Mouse (Mus musculus): ENCODE data around the gene Ninj2. TPM values are rescaled to one million over a fixed set of nuclear protein-coding genes. Genes with fewer than 3 reads are reported as not detected.

The Ninj2 gene
- polyA plus RNA-seq, 1 experiment = not detected

- H3K4me3 ChIP-seq (ENCODE audit: insufficient read depth, low read length) = no peak overlapping the region
- TF ChIP-seq CTCF (IDR thresholded peaks at IDR 0.05; ENCODE audit: low read depth, low read length) (no peak), POLR2A (IDR thresholded peaks at IDR 0.05; ENCODE audit: borderline replicate concordance, low read depth, low read length) (no peak)
- peaks cover 19% of the 10 kb centered on the region for H3K4me1 ChIP-seq (ENCODE audit: control insufficient read depth, insufficient read depth, low read length)
- H3K27ac ChIP-seq (ENCODE audit: insufficient read depth, low read depth, low read length) = no peak overlapping the region
Observed at GRCm38 (mm10) chr6:120090712-120091248, 2.4 kb upstream of the Ninj2 start.

- TF ChIP-seq CTCF (IDR thresholded peaks at IDR 0.05; ENCODE audit: low read depth, low read length) = no peak
- TF ChIP-seq POLR2A (IDR thresholded peaks at IDR 0.05; ENCODE audit: borderline replicate concordance, low read depth, low read length) = no peak
- Histone ChIP-seq H3K4me3 (ENCODE audit: insufficient read depth, low read length) (no peak overlapping the region), H3K27ac (ENCODE audit: insufficient read depth, low read depth, low read length) (no peak overlapping the region), H3K4me1 (ENCODE audit: control insufficient read depth, insufficient read depth, low read length) (peaks cover 22% of the 10 kb centered on the region)
Observed at GRCm38 (mm10) chr6:120091956-120092355, 1.2 kb upstream of the Ninj2 start.

- H3K4me1 ChIP-seq (ENCODE audit: control insufficient read depth, insufficient read depth, low read length) = peaks cover 29% of the 10 kb centered on the region
- no peak for TF ChIP-seq POLR2A (IDR thresholded peaks at IDR 0.05; ENCODE audit: borderline replicate concordance, low read depth, low read length)
- TF ChIP-seq CTCF (IDR thresholded peaks at IDR 0.05; ENCODE audit: low read depth, low read length) = no peak
Observed at GRCm38 (mm10) chr6:120094091-120094776, 1.1 kb downstream of the Ninj2 start.

GRCm38 (mm10) chr6:120095096-120095495 lies 1.9 kb downstream of the Ninj2 start:
- H3K27ac ChIP-seq (ENCODE audit: insufficient read depth, low read depth, low read length) = no peak overlapping the region
- TF ChIP-seq CTCF (IDR thresholded peaks at IDR 0.05; ENCODE audit: low read depth, low read length) = no peak
- no peak for TF ChIP-seq POLR2A (IDR thresholded peaks at IDR 0.05; ENCODE audit: borderline replicate concordance, low read depth, low read length)
- peaks cover 37% of the 10 kb centered on the region for H3K4me1 ChIP-seq (ENCODE audit: control insufficient read depth, insufficient read depth, low read length)
- H3K4me3 ChIP-seq (ENCODE audit: insufficient read depth, low read length) = no peak overlapping the region

More at GRCm38 (mm10) chr6:120094091-120094776, 1.1 kb downstream of the Ninj2 start:
- no peak overlapping the region for H3K27ac ChIP-seq (ENCODE audit: insufficient read depth, low read depth, low read length)
- H3K4me3 ChIP-seq (ENCODE audit: insufficient read depth, low read length) = no peak overlapping the region

- H3K27ac ChIP-seq (ENCODE audit: insufficient read depth, low read depth, low read length) = no peak overlapping the region
- H3K4me3 ChIP-seq (ENCODE audit: insufficient read depth, low read length) = no peak overlapping the region
- TF ChIP-seq CTCF (IDR thresholded peaks at IDR 0.05; ENCODE audit: low read depth, low read length) (no peak), POLR2A (IDR thresholded peaks at IDR 0.05; ENCODE audit: borderline replicate concordance, low read depth, low read length) (no peak)
- peaks cover 39% of the 10 kb centered on the region for H3K4me1 ChIP-seq (ENCODE audit: control insufficient read depth, insufficient read depth, low read length)
Observed at GRCm38 (mm10) chr6:120095501-120095900, 2.4 kb downstream of the Ninj2 start.

GRCm38 (mm10) chr6:120099392-120099791 lies 6.2 kb downstream of the Ninj2 start:
- peaks cover 47% of the 10 kb centered on the region for H3K4me1 ChIP-seq (ENCODE audit: control insufficient read depth, insufficient read depth, low read length)
- no peak overlapping the region for H3K27ac ChIP-seq (ENCODE audit: insufficient read depth, low read depth, low read length)
- TF ChIP-seq CTCF (IDR thresholded peaks at IDR 0.05; ENCODE audit: low read depth, low read length) = no peak
- no peak for TF ChIP-seq POLR2A (IDR thresholded peaks at IDR 0.05; ENCODE audit: borderline replicate concordance, low read depth, low read length)
- H3K4me3 ChIP-seq (ENCODE audit: insufficient read depth, low read length) = no peak overlapping the region

GRCm38 (mm10) chr6:120101221-120101620 lies 8.1 kb downstream of the Ninj2 start:
- TF ChIP-seq POLR2A (IDR thresholded peaks at IDR 0.05; ENCODE audit: borderline replicate concordance, low read depth, low read length) = no peak
- TF ChIP-seq CTCF (IDR thresholded peaks at IDR 0.05; ENCODE audit: low read depth, low read length) = no peak
- H3K4me1 ChIP-seq (ENCODE audit: control insufficient read depth, insufficient read depth, low read length) = peaks cover 41% of the 10 kb centered on the region
- no peak overlapping the region for H3K27ac ChIP-seq (ENCODE audit: insufficient read depth, low read depth, low read length)
- H3K4me3 ChIP-seq (ENCODE audit: insufficient read depth, low read length) = no peak overlapping the region

- TF ChIP-seq CTCF (IDR thresholded peaks at IDR 0.05; ENCODE audit: low read depth, low read length) (no peak), POLR2A (IDR thresholded peaks at IDR 0.05; ENCODE audit: borderline replicate concordance, low read depth, low read length) (no peak)
- Histone ChIP-seq H3K4me3 (ENCODE audit: insufficient read depth, low read length) (no peak overlapping the region), H3K27ac (ENCODE audit: insufficient read depth, low read depth, low read length) (no peak overlapping the region), H3K4me1 (ENCODE audit: control insufficient read depth, insufficient read depth, low read length) (peaks cover 41% of the 10 kb centered on the region)
Observed at GRCm38 (mm10) chr6:120101996-120102395, 8.8 kb downstream of the Ninj2 start.

GRCm38 (mm10) chr6:120103104-120103503 lies 10.0 kb downstream of the Ninj2 start:
- TF ChIP-seq POLR2A (IDR thresholded peaks at IDR 0.05; ENCODE audit: borderline replicate concordance, low read depth, low read length) = no peak
- TF ChIP-seq CTCF (IDR thresholded peaks at IDR 0.05; ENCODE audit: low read depth, low read length) = no peak
- H3K4me1 ChIP-seq (ENCODE audit: control insufficient read depth, insufficient read depth, low read length) = peaks cover 41% of the 10 kb centered on the region

GRCm38 (mm10) chr6:120105055-120105454 lies 11.9 kb downstream of the Ninj2 start:
- no peak for TF ChIP-seq CTCF (IDR thresholded peaks at IDR 0.05; ENCODE audit: low read depth, low read length)
- no peak for TF ChIP-seq POLR2A (IDR thresholded peaks at IDR 0.05; ENCODE audit: borderline replicate concordance, low read depth, low read length)
- Histone ChIP-seq H3K4me1 (ENCODE audit: control insufficient read depth, insufficient read depth, low read length) (peaks cover 36% of the 10 kb centered on the region), H3K27ac (ENCODE audit: insufficient read depth, low read depth, low read length) (no peak overlapping the region), H3K4me3 (ENCODE audit: insufficient read depth, low read length) (no peak overlapping the region)

More at GRCm38 (mm10) chr6:120103104-120103503, 10.0 kb downstream of the Ninj2 start:
- H3K27ac ChIP-seq (ENCODE audit: insufficient read depth, low read depth, low read length) = no peak overlapping the region
- H3K4me3 ChIP-seq (ENCODE audit: insufficient read depth, low read length) = no peak overlapping the region
